Mouse (Mus musculus): ENCODE data around the gene Tmco4.
A peak's percentile ranks its signal among the peaks of the same experiment; 100 is the strongest.
"Not testable (repeated sequence)": the region's sequence is repeated elsewhere in the genome, so short reads cannot be mapped to it uniquely, and the experiment has no call there.

The Tmco4 gene

GRCm38 (mm10) chr4:138973719-138974115 is 1.0 kb downstream of the Tmco4 start:
- no peak for DNase-seq (ENCODE audit: low read depth)

- DNase-seq (ENCODE audit: low read depth): not testable (repeated sequence)
Measured at GRCm38 (mm10) chr4:138974540-138974939, 1.9 kb downstream of the Tmco4 start.

GRCm38 (mm10) chr4:138975194-138975593 is 2.5 kb downstream of the Tmco4 start:
- no peak for DNase-seq (ENCODE audit: low read depth)

- no peak for DNase-seq (ENCODE audit: low read depth)
Measured at GRCm38 (mm10) chr4:138976046-138976445, 3.4 kb downstream of the Tmco4 start.

DNA sequence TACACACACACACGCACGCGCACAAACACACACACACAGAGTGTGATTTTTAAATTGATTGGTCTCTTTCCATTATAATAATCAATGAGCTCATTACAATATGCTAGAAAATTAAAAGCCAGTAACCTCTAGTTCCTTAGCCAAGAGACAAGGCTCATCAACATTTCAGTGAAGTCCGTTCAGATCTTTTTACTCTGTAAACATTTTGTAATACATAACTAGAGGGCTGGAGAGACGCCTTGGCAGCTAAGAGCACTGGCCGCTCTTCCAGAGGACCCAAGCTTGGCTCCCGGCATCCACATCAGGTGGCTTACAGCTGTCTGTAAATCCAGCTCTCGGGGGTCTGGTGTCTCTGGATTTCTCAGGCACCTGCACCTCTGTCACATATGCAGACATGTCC is 7.3 kb downstream of the Tmco4 start:
- DNase-seq (ENCODE audit: low read depth): no peak

GRCm38 (mm10) chr4:138980771-138981420 is 8.2 kb downstream of the Tmco4 start:
- no peak for DNase-seq (ENCODE audit: low read depth)

GRCm38 (mm10) chr4:138983422-138983821 is 10.7 kb downstream of the Tmco4 start:
- DNase-seq (ENCODE audit: low read depth): no peak

GRCm38 (mm10) chr4:138984744-138985143 is 12.1 kb downstream of the Tmco4 start:
- DNase-seq (ENCODE audit: low read depth): no peak

GRCm38 (mm10) chr4:138986280-138986679 is 13.6 kb downstream of the Tmco4 start:
- DNase-seq (ENCODE audit: low read depth): no peak

GRCm38 (mm10) chr4:138994389-138994788 is 21.7 kb downstream of the Tmco4 start:
- no peak for DNase-seq (ENCODE audit: low read depth)

- DNase-seq (ENCODE audit: low read depth): no peak
Measured at GRCm38 (mm10) chr4:138996410-138996809, 23.7 kb downstream of the Tmco4 start.

DNA sequence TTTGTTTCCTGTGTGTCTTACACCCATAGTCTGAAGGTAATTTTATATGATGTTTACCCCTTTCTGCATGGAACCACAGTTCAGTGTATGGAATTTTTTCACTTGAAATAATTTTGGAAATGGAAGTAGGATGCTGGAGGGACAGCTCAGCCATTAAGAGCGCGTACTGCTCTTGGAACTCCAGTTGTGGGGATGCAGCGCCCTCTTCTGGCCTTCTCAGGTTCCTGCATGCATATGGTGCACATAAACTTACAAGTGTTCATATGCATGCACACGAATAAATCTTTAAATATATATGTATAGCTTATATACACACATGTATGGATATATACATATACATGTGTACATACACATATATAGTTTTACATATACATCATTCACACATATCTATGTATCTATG is 24.4 kb downstream of the Tmco4 start:
- no peak for DNase-seq (ENCODE audit: low read depth)

GRCm38 (mm10) chr4:138998611-138999010 is 25.9 kb downstream of the Tmco4 start:
- DNase-seq (ENCODE audit: low read depth): no peak

DNA sequence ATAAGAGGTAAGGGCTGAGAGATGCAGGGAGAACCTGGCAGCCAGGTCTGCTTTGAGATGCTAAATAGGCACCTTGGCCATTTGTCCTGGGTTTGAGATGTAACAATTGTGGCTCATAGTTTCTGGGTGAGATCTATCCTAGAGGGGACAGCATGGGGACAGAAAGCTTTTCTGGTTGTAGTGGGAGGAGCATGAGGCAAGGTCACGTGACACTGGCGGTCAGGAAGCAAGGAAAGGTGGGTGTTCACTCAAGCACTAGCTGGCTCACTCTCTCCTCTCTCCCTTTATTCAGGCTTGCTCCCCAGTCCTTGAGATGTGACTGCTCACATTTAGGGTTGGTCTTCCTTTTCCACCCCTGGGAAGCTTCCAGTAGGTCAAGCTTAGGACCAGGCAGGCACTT is 28.3 kb downstream of the Tmco4 start:
- no peak for DNase-seq (ENCODE audit: low read depth)

DNA sequence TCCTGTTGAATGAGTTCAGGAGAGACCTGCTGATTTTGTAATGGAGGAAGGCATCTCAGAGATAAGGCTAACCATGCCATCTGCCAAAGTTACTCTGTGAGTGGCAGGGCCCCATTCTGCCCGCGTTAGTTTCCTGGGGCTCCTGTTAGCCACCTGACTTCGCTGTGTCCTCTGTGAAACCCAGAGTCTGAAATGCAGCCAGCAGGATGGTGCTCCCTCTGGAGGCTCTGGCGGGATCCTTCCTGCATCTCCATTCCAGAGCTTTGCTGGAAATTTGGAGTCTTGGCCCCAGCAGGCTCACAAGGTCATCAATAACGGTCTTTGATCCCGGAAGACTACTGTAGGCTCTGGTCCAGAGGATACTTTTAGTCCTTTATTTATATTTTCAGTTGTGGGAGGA is 28.7 kb downstream of the Tmco4 start:
- DNase-seq (ENCODE audit: low read depth): no peak

DNA sequence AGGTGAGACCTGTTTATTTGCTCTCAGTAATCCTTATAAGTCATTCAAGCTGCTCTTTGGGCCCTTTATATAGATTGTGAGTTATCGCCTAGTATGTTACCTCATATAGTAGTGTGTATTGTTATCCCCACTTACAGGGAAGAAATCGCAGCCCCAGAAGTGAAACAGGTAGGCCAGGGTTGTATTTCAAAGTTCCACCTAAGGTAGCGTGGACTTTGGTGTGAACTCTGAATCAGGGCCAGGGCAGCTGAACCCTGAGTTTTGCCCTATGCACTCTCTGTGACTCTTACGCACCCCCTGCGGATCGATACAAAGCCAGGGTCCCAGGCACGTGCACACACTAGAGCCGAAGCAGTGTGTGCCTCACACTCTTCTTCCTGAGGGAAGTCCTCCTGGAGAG is 31.4 kb downstream of the Tmco4 start:
- DNase-seq (ENCODE audit: low read depth): no peak

DNA sequence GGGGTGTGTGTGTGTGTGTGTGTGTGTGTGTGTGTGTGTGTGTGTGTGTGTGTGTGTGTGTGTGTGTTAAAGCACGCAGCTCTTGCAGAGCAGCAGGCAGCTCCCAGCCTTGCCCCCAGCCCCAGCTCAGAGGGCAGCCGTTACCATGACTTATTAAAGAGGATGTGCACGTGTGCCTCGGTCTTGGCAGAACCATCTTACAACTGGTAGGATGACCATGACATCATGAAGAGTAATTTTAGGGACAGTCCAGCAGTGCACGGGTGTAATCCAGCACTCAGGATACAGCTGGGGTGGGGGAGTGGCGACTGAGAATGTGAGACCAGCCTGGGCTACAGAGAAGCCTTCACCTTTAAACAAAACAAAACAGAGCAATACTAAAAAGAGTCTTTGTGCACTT is 32.5 kb downstream of the Tmco4 start:
- DNase-seq (ENCODE audit: low read depth): no peak

GRCm38 (mm10) chr4:139007353-139007752 is 34.7 kb downstream of the Tmco4 start:
- DNase-seq (ENCODE audit: low read depth): no peak

DNA sequence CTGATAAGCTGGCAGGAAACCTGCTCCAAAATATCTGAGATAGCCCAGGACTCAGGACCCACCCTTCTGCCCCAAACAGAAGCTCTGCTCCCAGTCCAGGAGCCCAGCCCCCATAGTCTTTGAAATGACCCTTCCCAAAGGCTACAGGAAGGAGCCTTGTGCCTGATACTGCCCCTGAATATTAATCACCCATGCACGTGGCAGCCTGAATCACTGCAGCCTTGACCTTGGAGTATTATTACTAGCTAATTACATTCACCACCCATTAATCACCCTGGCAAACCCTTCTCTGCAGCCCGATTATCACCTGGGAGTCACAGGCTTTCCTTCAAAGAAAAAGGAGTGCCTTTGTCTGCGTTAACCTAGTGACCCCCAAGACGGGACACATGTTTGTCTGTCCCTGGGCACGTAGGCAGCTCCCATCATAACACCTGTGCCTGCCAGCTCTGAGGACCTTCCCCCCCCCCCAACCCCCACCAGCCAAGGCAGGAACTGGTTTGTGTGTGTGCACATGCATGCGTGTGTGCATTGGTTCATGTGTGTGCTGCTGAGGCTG is 35.4 kb downstream of the Tmco4 start:
- DNase-seq (ENCODE audit: low read depth): no peak

GRCm38 (mm10) chr4:139011201-139011702 is 38.6 kb downstream of the Tmco4 start:
- peak; percentile 31 for DNase-seq (ENCODE audit: low read depth)

GRCm38 (mm10) chr4:139013281-139013680 is 40.6 kb downstream of the Tmco4 start:
- no peak for DNase-seq (ENCODE audit: low read depth)

DNA sequence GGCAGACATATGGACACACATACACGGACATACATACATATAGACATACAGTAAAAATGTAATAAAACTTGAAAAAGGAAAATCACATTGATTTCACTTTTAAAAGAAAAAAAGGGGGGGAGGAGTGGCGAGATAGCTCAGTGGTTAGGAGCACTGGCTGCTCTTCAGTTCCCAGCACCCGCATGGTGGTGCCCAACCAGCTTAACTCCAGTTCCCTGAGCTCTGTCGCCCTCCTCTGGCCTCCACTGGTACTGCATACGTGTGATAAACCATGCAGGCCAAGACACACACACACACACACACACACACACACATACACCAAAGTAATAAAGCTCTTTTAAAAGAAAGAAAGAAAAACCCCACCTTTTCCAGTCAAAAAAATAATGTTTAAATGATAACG is 42.1 kb downstream of the Tmco4 start:
- peak; percentile 8 for DNase-seq (ENCODE audit: low read depth)

- no peak for DNase-seq (ENCODE audit: low read depth)
Measured at GRCm38 (mm10) chr4:139018388-139018787, 45.7 kb downstream of the Tmco4 start.

DNA sequence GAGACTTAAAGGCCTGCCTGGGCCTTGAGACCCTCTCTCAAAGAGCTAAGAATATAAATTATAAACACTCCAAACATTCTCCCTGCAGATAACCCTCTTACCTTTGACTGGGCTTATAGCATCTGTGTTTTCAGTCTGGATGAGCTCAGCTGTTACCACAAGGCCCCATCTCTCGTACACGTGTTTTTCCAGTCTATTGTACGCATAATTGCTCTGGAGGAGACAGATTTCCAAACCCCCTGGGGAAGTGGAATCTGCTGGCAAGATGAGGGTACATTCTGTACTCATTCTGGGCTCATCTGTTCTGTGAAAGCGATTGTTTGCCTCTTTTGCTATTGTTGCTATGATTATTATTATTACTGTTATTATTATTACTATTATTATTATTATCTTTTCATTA is 46.3 kb downstream of the Tmco4 start:
- no peak for DNase-seq (ENCODE audit: low read depth)
